Mouse (Mus musculus) kidney, postnatal 14 days (tissue): Measurements from ENCODE around the gene Sarnp.

Experiments used
- DNase-seq: peaks from one replicate; pipeline ENCODE4 v3.0.0; 2022; ENCODE audit warnings: mixed read lengths

The Sarnp gene

GRCm38 (mm10) chr10:128918246-128918645, 101.1 kb downstream of the Sarnp start:
- DNase-seq, result peak; percentile 53

GRCm38 (mm10) chr10:128919203-128919631, 102.1 kb downstream of the Sarnp start:
- peak; percentile 85 for DNase-seq

- no peak for DNase-seq
These were observed 102.8 kb downstream of the Sarnp start for GRCm38 (mm10) chr10:128919966-128920365.

- peak; percentile 67 for DNase-seq
These were observed 103.6 kb downstream of the Sarnp start for GRCm38 (mm10) chr10:128920736-128921161.

GRCm38 (mm10) chr10:128921251-128921650, 104.1 kb downstream of the Sarnp start:
- no peak for DNase-seq

GRCm38 (mm10) chr10:128921883-128922821, 105.0 kb downstream of the Sarnp start:
- DNase-seq, result no peak

GRCm38 (mm10) chr10:128922822-128923012, 105.6 kb downstream of the Sarnp start, which contains the start of gene Rdh5:
Gene Rdh5, minus strand, starts transcription at chr10:128922888.
- DNase-seq, result no peak

GRCm38 (mm10) chr10:128923013-128923691, 106.0 kb downstream of the Sarnp start:
- peak; percentile 96 for DNase-seq

- DNase-seq, result no peak
These were observed 106.8 kb downstream of the Sarnp start, which contains the start of gene Bloc1s1 for GRCm38 (mm10) chr10:128923935-128924334. Gene Bloc1s1, minus strand, starts transcription at chr10:128924035.
